Comparison of ENCODE assay signal across 8 mouse cellular contexts in the genomic region with DNA sequence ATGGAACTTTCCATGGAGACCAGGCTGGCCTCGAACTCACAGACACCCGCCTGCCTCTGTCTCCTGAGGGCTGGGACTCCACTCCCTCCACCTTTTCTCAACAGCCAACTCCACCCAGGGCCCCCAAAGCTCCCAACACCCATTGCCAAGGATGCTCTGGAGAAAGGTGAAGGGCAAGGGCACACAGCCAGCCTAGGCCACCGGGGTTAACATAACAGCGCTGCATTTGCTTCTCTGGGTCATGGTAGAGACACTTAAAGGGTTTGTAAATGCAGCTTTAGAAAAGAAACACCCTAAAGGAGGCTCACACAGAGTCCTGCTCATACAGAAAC.
DNase-seq lines count a peak whose midpoint lies in the region; ATAC-seq and TF ChIP-seq lines count a peak whose summit lies in the region.

No protein-coding gene starts in this region.

- TF ChIP-seq CTCF in left cerebral cortex, adult 2 months (IDR thresholded peaks at IDR 0.05), result no peak

- 0 out of 2 replicates have a peak, but pooled peaks cover 3% of the 10 kb centered on the region for H3K4me1 ChIP-seq in intestine, embryonic 15.5 days (replicated peaks)
- no peaks in the 10 kb centered on the region for H3K4me1 ChIP-seq in neural tube, embryonic 14.5 days (ENCODE audit: control insufficient read depth, insufficient read depth, low read length)

- no peak overlapping the region for H3K4me3 ChIP-seq in left cerebral cortex, adult 2 months
- no peak overlapping the region for H3K4me3 ChIP-seq in intestine, embryonic 15.5 days (replicated peaks)
- no peak overlapping the region for H3K4me3 ChIP-seq in neural tube, embryonic 14.5 days (ENCODE audit: low read depth, low read length)

- WGBS in intestine, embryonic 15.5 days, result 89% methylated on average over 4 of the region's 4 CpGs
- 37% methylated on average over 4 of the region's 4 CpGs for WGBS in neural tube, embryonic 14.5 days

- no peaks in the 10 kb centered on the region for H3K27me3 ChIP-seq in intestine, embryonic 15.5 days (replicated peaks)
- H3K27me3 ChIP-seq in neural tube, embryonic 14.5 days (ENCODE audit: control insufficient read depth, insufficient read depth, low read length), result no peaks in the 10 kb centered on the region

- intact Hi-C loops in left cerebral cortex, adult 2 months (cut with DNase I), result no loop called here
- intact Hi-C loops in left cerebral cortex, postnatal 36 days (cut with DNase I), result loop anchor here (5.0 kb wide), 1 partner anchor 42 kb away; no protein-coding TSS in a partner anchor

- H3K27ac ChIP-seq in left cerebral cortex, adult 2 months, result peak overlapping the region; percentile 75
- H3K27ac ChIP-seq in intestine, embryonic 15.5 days, result 0 out of 2 replicates have a peak overlapping the region, but pooled peaks have one; percentile 51
- H3K27ac ChIP-seq in neural tube, embryonic 14.5 days (ENCODE audit: low read depth, low read length), result peak overlapping the region; percentile 79

- DNase-seq in adrenal gland, adult (ENCODE audit: inconsistent age in 2 of 2, low spot score in 1 of 2), result peak; percentile 16 to 50
- DNase-seq in adrenal gland, postnatal 36 days, result no peak
- DNase-seq in left cerebral cortex, adult 2 months (ENCODE audit: extremely low spot score in 1 of 2, low spot score in 2 of 2), result no peak
- DNase-seq in left cerebral cortex, postnatal 36 days (ENCODE audit: low spot score in 2 of 2), result no peak
- no peak for DNase-seq in left cerebral cortex, adult 18-20 months (ENCODE audit: low spot score in 2 of 2)
- no peak for DNase-seq in layer of hippocampus, postnatal 36 days

- no peak for ATAC-seq in intestine, embryonic 15.5 days
- no peak for ATAC-seq in neural tube, embryonic 14.5 days (ENCODE audit: low read depth)

- no peaks in the 10 kb centered on the region; the same call in 1 of the 2 replicates for H3K9me3 ChIP-seq in intestine, embryonic 15.5 days
- no peaks in the 10 kb centered on the region for H3K9me3 ChIP-seq in neural tube, embryonic 14.5 days (ENCODE audit: control insufficient read depth, low read length)

- no peak overlapping the region for H3K4me2 ChIP-seq in intestine, embryonic 15.5 days (replicated peaks)
- H3K4me2 ChIP-seq in neural tube, embryonic 14.5 days (ENCODE audit: low read depth, low read length), result no peak overlapping the region

- H3K9ac ChIP-seq in intestine, embryonic 15.5 days, result no peak overlapping the region
- no peak overlapping the region for H3K9ac ChIP-seq in neural tube, embryonic 14.5 days (replicated peaks; ENCODE audit: low read depth, low read length)

- H3K36me3 ChIP-seq in intestine, embryonic 15.5 days, result no peaks in the 10 kb centered on the region
- no peaks in the 10 kb centered on the region for H3K36me3 ChIP-seq in neural tube, embryonic 14.5 days (ENCODE audit: control insufficient read depth, insufficient read depth, low read length)

Comparison
In these comparisons a context has a peak if more than half of its experiments do, and no peak if none do; other contexts are left out.
1. DNase-seq: peak in adrenal gland, adult (2 of 2); none in adrenal gland, postnatal 36 days (0 of 2), left cerebral cortex, adult 2 months (0 of 2), left cerebral cortex, postnatal 36 days (0 of 2), left cerebral cortex, adult 18-20 months (0 of 2) and layer of hippocampus, postnatal 36 days (0 of 2).
2. Peak in every context shown above with its lines, with median percentiles within 50 percentile points of each other: H3K27ac ChIP-seq.